Mouse (Mus musculus): ENCODE results near the gene Hecw2. TPM values are rescaled to one million over a fixed set of nuclear protein-coding genes. Genes with fewer than 3 reads are reported as not detected.

Gene Hecw2
- total RNA-seq, 4 experiments from 2014 or later, result 1.9 to 4.3 (median 2.3) TPM

DNA sequence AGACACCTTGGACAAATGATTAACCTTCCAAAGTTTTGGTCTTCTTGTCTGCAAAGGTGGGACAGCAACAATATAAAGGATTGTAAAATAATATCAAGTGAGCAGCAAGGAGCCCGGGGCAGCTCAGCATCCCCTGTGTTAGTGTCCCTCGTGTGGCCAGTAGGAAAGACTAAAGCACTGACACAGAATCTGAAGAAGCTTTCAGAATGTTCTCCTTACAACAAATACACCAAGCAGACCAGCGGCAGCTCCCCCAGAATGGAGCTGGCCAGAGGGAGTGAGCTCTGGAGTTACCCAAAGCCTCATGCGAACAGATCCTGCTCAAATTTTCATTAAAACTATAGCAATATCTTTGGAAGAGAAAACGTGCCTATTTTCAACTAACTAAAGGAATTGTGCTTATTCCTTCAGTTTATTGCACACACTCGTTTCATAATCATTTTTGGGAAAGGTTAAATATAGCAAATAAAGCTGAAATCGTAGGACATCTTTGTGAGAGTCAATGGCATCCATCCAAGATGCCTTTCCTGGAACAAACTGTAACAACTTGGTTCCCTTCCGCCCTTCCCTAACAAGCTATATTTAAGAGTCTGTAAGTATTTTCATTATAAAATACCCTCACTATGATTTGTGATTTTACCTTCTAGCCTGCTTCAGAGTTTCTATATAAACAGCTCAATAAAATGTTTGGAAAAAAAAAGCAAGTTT lies 208.6 kb downstream of the Hecw2 start:
- no peak for DNase-seq (ENCODE audit: low spot score in 2 of 2)

DNA sequence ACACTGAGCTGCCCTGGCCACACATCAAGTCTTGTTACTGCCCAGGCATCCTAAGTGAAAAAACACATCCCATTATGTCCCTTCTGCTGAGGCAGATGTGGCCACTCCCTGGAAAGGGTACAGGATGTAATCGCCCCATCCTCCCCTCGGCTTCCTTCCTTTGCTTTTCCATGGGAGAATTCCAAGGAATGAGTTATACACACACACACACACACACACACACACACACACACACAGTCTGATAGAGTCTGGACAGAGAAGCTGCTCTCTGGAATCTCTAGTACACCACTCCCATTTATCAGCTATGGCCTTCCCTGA lies 216.5 kb downstream of the Hecw2 start:
- peak; percentile 11 to 34 for DNase-seq (ENCODE audit: low spot score in 2 of 2)

DNA sequence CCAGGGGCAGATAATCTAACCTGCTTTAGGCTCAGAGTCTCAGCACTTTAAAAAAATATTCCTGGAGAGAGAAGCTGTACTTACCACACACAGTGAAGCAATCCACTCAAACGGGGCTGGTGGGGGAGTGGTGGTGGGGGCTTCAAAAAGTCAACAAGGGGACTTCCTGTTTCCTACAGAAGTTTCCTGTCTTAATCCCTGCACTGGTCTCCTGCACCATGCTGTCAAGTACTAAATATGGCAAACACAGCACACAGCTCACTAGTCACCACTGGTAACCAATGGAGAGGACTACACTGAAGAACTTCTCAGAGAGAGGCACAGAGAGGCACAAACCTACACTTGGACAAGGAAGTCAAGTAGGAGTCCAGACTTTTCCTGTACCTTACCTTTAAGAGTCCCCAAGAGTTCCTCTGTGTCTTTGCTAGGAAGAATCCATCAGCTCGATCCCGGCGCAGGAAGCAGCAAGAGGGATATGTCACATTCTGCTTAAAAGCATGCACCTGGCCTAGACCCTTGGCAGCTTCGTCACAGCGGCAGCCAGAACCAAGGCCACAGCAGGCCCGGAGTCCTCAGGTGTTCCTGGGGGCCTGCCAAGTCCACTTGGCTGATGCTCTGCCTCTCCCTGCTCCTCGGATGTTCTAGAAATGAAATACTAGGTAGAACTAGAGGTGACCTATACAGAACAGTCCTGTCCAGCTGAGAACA lies 217.0 kb downstream of the Hecw2 start:
- DNase-seq (ENCODE audit: low spot score in 2 of 2), result no peak

GRCm38 (mm10) chr1:53976721-53977120 lies 218.2 kb downstream of the Hecw2 start:
- DNase-seq (ENCODE audit: low spot score in 2 of 2), result no peak

GRCm38 (mm10) chr1:53976100-53976499 lies 218.9 kb downstream of the Hecw2 start:
- no peak for DNase-seq (ENCODE audit: low spot score in 2 of 2)

DNA sequence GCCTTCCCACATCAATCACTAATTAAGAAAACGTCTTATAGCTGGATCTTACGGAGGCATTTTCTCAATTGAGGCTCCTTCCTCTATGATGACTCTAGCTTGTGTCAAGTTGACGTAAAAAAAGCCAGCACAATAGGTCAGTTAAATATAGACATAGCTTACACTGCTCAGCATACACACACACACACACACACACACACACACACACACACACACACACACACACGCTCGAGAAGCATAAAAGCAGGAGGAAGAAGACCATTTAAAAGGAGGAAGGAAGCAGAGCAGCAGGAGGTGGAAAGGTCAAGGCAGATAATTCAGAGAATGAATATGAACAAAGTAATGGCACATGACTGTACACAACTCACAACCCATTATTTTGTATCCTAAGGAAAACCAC lies 220.0 kb downstream of the Hecw2 start:
- no peak for DNase-seq (ENCODE audit: low spot score in 2 of 2)

GRCm38 (mm10) chr1:53970326-53970977 lies 224.5 kb downstream of the Hecw2 start:
- DNase-seq (ENCODE audit: low spot score in 2 of 2), result no peak

DNA sequence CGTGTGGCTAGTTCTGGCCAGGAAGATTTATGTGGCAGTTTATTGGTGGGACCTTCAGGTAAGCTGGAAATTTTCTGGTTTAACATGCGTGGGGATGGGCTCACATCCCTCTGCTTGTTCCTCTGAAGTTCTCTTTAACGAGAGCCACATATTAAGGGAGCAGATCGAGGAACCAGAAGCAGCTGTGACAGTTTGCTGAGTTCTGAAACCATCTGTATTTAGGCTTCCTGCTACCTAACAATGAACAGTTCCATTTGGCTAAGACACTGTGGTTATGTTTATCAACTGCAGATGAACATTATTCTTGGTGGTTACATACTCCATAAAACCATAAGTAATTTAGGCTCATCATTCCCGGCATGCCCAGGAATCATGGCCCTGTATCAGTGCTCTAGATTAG lies 242.6 kb downstream of the Hecw2 start:
- no peak for DNase-seq (ENCODE audit: low spot score in 2 of 2)

- no peak for DNase-seq (ENCODE audit: low spot score in 2 of 2)
Observed at GRCm38 (mm10) chr1:53945815-53946214, 249.2 kb downstream of the Hecw2 start.

GRCm38 (mm10) chr1:53942468-53942867 lies 252.5 kb downstream of the Hecw2 start:
- DNase-seq (ENCODE audit: low spot score in 2 of 2), result no peak

- no peak for DNase-seq (ENCODE audit: low spot score in 2 of 2)
Observed at GRCm38 (mm10) chr1:53941528-53941927, 253.4 kb downstream of the Hecw2 start.

GRCm38 (mm10) chr1:53940268-53941017 lies 254.5 kb downstream of the Hecw2 start:
- DNase-seq (ENCODE audit: low spot score in 2 of 2), result no peak

- DNase-seq (ENCODE audit: low spot score in 2 of 2), result no peak
Observed at GRCm38 (mm10) chr1:53939291-53939690, 255.7 kb downstream of the Hecw2 start.

GRCm38 (mm10) chr1:53933308-53933707 lies 261.7 kb downstream of the Hecw2 start:
- DNase-seq (ENCODE audit: low spot score in 2 of 2), result no peak

- no peak for DNase-seq (ENCODE audit: low spot score in 2 of 2)
Observed at GRCm38 (mm10) chr1:53931314-53931713, 263.7 kb downstream of the Hecw2 start.

DNA sequence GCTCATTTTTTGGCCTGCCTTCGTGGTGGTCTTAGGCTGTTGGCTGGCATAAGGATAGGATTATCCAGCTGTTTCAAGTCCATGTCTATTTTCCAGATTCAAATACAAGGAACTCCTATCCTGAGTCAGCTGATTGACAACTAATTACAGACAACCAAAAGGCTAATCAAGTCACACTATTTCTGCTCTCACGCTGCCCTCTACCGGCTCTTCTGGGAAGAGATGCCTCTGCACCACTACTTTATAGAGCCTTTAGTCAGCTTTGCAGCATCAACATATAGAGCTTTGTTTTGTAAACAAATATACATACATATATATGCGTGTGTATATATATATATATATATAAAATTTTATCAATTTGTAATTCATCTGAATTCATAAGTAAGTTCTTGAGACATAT lies 267.4 kb downstream of the Hecw2 start:
- no peak for DNase-seq (ENCODE audit: low spot score in 2 of 2)

DNA sequence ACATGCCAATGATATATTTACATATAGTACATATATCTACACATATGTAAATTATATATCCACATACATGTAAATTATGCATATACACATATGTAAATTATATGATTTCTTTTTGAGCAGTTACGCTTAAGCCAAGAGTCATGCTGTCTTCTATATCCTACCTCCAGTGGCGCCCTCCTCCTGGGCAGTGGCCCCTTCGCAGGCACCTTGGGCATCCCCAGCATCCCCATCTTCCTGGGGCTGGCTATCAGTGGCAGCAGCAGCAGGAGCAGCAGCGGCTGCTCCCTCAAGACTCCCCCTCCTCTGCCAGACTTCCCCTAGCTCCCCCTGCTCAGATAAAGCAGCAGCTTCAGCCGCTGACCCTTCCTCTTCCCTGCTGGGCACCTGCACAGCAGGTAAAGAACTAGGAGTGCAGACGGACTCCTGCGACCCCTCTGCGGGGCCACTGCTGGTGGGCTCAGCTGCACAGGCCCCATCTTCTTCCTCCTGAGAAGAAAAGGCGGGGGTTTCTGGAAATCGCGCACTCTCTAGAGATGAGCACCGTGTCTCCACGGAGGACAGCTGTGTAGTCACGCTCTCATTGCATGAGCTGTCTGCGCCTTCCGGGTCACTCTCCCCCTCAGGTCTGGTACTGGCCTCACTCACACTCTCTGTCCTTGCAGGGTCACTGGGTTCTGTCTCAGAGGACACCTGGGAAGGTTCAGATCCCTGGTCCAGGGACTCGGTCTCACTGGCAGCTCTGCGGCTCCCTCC lies 269.6 kb downstream of the Hecw2 start:
- no peak for DNase-seq (ENCODE audit: low spot score in 2 of 2)

GRCm38 (mm10) chr1:53911848-53912247 lies 283.1 kb downstream of the Hecw2 start:
- DNase-seq (ENCODE audit: low spot score in 2 of 2), result no peak

DNA sequence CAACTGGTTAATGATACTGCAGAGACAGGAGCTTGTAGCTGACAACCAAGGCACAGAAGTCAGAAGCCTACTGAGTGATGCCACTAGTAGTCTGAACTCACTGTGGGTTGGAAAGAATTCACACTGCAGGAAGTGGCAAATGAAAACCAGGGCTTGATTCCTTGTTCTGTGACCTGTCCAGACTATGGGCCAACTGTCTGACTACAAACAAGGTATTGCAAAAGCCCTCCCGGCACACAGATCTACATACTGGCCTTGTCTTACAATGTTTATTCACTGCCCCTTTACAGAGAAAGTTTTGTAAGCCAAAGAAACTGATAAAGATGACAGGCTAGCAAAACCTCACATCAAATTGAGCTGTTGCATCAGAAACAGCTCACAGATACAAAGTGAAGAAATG lies 284.7 kb downstream of the Hecw2 start:
- DNase-seq (ENCODE audit: low spot score in 2 of 2), result no peak

- DNase-seq (ENCODE audit: low spot score in 2 of 2), result no peak
Observed at GRCm38 (mm10) chr1:53909118-53909517, 285.9 kb downstream of the Hecw2 start.

DNA sequence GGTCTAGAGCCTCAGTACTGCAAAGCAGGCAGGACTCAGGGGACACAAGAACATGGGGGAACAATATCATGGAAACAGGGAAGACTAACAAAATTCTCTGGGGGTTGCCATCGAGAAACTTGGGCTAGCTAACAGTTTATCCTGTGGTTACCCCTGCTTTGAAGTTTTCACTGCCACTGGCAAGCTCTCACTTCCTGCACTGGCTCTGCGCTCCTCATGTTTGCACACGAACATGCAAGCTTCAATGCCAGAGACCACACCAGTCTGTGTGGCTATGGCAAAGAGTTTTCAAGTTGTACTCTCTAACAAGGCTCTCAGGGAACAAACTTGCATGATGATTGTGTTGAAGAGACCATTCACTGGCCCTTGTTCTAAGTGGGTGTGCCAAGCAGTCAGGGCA lies 288.8 kb downstream of the Hecw2 start:
- no peak for DNase-seq (ENCODE audit: low spot score in 2 of 2)
